Mouse (Mus musculus) c-Kit-negative CD71-positive TER-119-positive erythroid progenitor cells, embryonic 14.5 days (primary cell): ENCODE measurements around the gene Rsph1.

ENCODE experiments used
- DNase-seq: peaks from one replicate; pipeline ENCODE4 v3.0.0-alpha.2; 2013; ENCODE audit warnings: low read depth, low spot score

Rsph1 gene

DNA sequence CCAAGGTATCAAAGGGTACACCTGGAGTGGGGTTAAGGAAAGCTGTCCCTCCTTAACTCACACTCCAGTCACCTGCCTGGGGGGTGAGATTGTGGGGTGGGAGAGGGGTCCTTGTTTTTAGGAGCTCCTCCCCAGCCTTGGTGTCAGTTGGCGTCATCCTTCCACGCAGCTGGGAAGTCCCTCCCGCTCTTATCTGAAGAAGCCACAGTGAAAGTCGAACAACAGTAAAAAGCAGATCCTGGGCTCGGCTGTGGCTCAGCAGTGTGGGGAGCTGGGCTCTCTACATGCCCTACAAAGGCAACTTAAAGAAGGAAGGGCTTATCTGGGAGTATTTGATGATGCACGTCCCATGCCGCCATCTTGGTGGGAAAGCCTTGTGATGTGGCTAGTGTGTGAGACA, 66.9 kb downstream of the Rsph1 start:
- DNase-seq = no peak

DNA sequence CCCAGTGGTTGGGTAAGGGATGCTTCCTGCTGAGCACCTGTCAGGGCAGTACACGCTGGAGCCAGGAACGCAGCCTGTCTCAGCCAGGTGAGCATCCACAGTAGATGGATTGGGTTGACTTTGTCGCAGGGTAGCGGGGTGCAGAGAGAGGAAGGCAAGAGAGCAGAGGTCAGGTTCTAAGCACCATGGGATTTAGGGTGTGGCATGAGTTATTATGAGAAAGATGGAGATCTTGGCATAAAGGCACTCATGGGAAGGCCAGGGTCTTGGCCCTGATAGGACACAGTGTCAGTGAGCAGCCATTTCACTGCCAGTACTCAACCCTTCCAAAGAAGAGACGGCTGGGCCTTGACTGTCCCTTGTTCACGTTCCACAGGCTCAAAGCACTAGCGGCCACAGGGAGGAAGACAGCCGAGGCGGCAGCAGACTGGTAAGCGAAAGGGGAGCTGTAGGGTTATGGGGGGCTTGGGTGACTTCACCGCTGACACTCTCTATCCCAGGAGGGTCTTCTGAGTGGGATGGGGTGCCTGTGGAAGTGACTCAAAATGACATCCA, 67.7 kb downstream of the Rsph1 start:
- no peak for DNase-seq

DNA sequence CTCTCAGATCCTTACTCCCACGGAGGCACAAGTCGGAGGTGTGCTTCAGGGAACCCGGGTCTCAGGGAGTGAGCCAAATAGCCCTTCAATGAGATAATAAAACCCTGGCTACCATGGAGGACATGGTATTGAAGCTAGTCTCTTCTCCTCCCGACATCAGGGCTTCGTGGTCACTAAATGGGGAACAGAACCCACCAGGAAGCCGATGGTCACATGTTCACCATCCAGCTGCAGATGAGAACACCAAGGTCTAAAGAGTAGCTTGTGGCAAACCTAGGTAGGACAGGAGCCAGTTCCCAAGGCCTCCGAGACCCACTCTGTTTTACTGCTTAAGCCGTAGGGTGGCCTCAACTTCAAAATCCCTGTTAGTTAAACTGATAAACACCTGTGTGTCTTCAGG, 68.5 kb downstream of the Rsph1 start:
- no peak for DNase-seq

DNA sequence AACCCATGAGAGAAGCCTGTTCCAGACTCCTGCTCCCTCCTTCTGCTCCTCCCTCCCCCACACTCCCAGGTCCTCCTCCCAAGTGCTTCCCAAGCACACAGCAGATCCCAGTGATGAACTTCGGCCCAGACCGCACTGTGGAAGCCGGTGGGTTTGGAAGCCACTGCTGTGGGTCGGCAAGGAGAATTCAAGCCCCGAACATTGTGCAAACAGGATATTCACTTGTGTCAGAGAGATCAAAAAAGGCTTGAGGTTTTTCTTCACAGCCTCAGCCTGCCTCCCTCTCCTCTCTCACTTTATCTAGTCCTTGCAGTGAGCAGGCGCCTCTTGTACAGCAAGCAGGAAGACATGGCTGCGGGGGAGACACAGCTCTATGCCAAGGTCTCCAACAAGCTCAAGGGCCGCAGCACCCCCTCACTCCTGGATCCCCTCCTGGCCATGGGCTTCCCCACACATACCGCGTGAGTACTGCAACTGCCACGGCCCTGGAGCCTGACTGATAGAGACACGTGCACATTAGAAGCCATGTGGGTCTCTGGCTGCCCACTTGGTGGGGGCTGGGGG, 69.3 kb downstream of the Rsph1 start, which contains the start of gene Ubash3a:
Gene Ubash3a (plus strand): TSS at position 103 of the 564 bp plus-strand sequence.
- no peak for DNase-seq
